Mouse (Mus musculus) small intestine, adult 2 months (tissue): Measurements from ENCODE around the gene Phactr1. TPM values are rescaled to one million over a fixed set of nuclear protein-coding genes. Genes with fewer than 3 reads are reported as not detected.
"Not testable (repeated sequence)": the region's sequence is repeated elsewhere in the genome, so short reads cannot be mapped to it uniquely, and the experiment has no call there.

Experiments
- H3K27ac ChIP-seq: fragments of 200-500 bp; 2 replicates; pipeline ENCODE4 v1.5.1; 2012; ENCODE audit warnings: low read depth, low read length, control low read depth, inconsistent platforms; ENCODE audit not compliant: insufficient read depth
- H3K27me3 ChIP-seq: fragments of 200-500 bp; 2 replicates; pipeline ENCODE4 v1.6.1; 2012; ENCODE audit warnings: mild to moderate bottlenecking, moderate library complexity, low read length, inconsistent platforms; ENCODE audit not compliant: control insufficient read depth, insufficient read depth
- H3K36me3 ChIP-seq: fragments of 200-500 bp; 2 replicates; pipeline ENCODE4 v1.6.1; 2012; ENCODE audit warnings: mild to moderate bottlenecking, low read length, control low read depth, inconsistent platforms; ENCODE audit not compliant: control insufficient read depth, insufficient read depth
- H3K4me1 ChIP-seq: fragments of 200-500 bp; 2 replicates; pipeline ENCODE4 v1.6.1; 2012; ENCODE audit warnings: low read length, inconsistent platforms, mixed read lengths; ENCODE audit not compliant: control insufficient read depth, insufficient read depth, insufficient read length
- H3K4me3 ChIP-seq: fragments of 200-500 bp; 2 replicates; pipeline ENCODE4 v1.5.1; 2012; ENCODE audit warnings: low read depth, mild to moderate bottlenecking, control low read depth, inconsistent platforms, low read length, moderate library complexity
- CTCF ChIP-seq: fragments of 200-500 bp; IDR thresholded peaks from 2 replicates; pipeline ENCODE4 v1.5.1; 2012; ENCODE audit warnings: low read depth, mild to moderate bottlenecking, control low read depth, inconsistent platforms, low read length, moderate library complexity, mixed read lengths; ENCODE audit not compliant: insufficient replicate concordance, insufficient read length; ENCODE audit errors: extremely low read depth
- POLR2A ChIP-seq: fragments of 200-500 bp; IDR thresholded peaks from 2 replicates; pipeline ENCODE4 v1.6.1; 2012; ENCODE audit warnings: low read depth, mild to moderate bottlenecking, control low read depth, inconsistent platforms, low read length, moderate library complexity
- WGBS: fragments of 180-500 bp; shearing (Covaris S2); methylation state at CpG from one replicate; pipeline ENCODE4 v1.1.7; 2018; 5-methylcytosine and 5-hydroxymethylcytosine counted together
- polyA plus RNA-seq: library from polyadenylated mRNA; depleted of rRNA; stranded (reverse); fragments of >200 nt; gene quantifications from 2 replicates; pipeline ENCODE4 v1.2.3, GENCODE M21; 2012

Gene Phactr1
- polyA plus RNA-seq, 1 experiment, result 0.43 TPM

DNA sequence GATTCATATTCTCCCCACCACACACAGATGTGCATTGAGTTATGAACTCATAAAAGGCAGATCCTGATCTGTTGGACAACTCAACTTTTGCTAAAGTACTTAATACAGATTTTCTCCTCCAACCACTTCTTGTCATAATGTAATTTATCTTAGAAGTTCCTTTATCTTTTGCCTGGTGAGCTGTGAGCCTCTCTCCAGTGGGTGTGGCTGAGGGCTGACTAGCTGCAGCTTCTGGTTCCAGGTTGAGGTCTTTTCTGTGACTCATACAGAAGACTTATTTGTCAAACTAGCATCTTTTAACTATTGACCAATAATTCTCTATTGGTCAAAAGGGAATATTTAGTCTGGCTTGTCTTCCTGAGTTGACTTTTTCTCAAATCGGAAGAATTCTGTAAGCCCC lies 257.9 kb downstream of the Phactr1 start:
- 88% methylated on average over 1 of the region's 1 CpGs for WGBS
- Histone ChIP-seq H3K27ac (no peak overlapping the region), H3K4me3 (no peak overlapping the region), H3K27me3 (no peaks in the 10 kb centered on the region; the same call in 1 of the 2 replicates), H3K4me1 (no peaks in the 10 kb centered on the region), H3K36me3 (no peaks in the 10 kb centered on the region)
- TF ChIP-seq POLR2A (no peak), CTCF (no peak)

DNA sequence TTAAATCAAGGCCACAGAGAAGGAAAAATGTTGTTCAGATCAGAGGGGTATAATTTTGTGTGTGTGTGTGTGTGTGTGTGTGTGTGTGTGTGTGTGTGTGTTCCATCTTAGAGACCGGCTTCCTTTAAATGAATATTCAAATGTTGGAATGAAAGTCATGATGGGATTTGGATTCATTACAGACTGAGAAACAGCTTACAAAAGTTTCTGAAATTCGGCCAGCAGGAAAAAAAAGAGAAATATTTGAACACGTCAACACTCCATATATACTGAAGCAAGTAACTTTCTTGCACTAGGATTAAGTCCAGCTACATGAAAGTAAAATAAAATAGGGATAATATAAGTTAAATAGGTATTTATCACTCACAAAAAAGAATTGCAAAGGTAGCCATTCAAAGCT lies 259.8 kb downstream of the Phactr1 start:
- no peak for TF ChIP-seq POLR2A
- no peak for TF ChIP-seq CTCF
- 78% methylated on average over 3 of the region's 3 CpGs for WGBS
- no peaks in the 10 kb centered on the region for H3K27me3 ChIP-seq

DNA sequence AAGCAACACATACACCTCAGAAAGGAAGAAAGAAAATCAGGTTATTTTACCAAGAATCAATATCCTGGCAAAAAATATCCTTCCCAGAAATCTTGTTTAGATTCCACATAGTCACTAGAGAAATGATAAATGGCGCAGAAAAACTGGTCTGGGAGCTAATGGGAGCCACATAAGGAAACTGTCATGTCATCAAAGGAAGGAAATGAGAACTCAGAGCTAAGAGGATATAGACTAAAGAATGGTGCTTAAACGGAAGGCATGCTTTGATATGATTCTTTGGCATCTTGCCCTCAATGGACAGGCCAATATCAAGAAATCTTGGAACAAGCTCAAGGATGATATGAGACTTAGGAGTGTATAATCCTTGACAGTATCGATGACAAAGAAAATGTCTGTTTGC lies 263.7 kb downstream of the Phactr1 start:
- Histone ChIP-seq H3K27me3 (no peaks in the 10 kb centered on the region), H3K36me3 (no peaks in the 10 kb centered on the region), H3K4me1 (no peaks in the 10 kb centered on the region), H3K27ac (no peak overlapping the region), H3K4me3 (no peak overlapping the region)
- WGBS, result 37% methylated on average over 3 of the region's 3 CpGs
- TF ChIP-seq POLR2A (no peak), CTCF (no peak)

More for the DNA sequence above, 259.8 kb downstream of the Phactr1 start:
- Histone ChIP-seq H3K4me3 (no peak overlapping the region), H3K4me1 (no peaks in the 10 kb centered on the region), H3K27ac (no peak overlapping the region), H3K36me3 (no peaks in the 10 kb centered on the region)

DNA sequence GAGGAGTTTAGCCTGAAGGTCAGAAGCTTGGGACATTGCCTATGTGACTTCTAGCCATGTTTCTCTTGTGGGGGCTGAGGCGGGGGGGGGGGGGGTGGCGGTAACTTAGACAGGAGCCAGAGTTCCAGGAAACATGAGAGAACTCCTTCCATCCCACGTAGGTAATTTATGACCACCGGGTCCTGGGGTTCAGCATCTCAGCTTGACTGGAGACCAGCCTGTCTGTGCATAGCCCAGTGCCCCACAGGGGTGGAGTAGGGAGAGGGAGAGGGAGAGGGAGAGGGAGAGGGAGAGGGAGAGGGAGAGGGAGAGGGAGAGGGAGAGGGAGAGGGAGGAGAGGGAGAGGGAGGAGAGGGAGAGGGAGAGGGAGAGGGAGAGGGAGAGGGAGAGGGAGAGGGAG lies 264.8 kb downstream of the Phactr1 start:
- not testable (repeated sequence) for H3K36me3 ChIP-seq, H3K4me1 ChIP-seq, H3K27ac ChIP-seq, H3K4me3 ChIP-seq, H3K27me3 ChIP-seq
- 33% methylated on average over 4 of the region's 4 CpGs for WGBS

DNA sequence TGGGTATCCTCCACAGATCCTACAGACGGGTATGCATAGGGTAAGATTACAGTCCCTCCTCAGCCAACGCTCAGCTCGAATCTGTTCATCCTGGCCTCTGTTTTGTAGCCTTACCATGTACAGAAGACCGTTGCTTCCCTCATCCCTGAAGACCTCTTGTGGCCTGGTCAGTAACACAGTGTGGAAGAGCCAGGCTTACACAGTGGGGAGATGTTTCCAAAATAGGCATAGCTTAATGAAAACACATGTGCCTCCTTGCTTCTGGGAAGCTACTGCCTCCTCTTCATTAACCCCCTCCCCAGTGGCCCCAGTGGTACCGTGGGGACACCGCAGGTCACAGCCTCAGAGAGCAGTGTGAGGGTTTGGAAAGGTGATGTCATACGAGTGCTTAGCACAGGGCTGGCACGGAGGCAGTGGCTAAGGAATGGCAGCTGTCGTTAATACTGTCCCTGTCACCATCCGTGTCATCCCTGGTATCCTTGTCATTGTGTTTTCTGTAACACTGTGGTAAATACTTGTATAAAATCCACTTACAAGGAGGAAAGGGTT lies 268.4 kb downstream of the Phactr1 start:
- Histone ChIP-seq H3K27ac (no peak overlapping the region), H3K27me3 (no peaks in the 10 kb centered on the region), H3K36me3 (no peaks in the 10 kb centered on the region), H3K4me1 (no peaks in the 10 kb centered on the region), H3K4me3 (no peak overlapping the region)
- TF ChIP-seq CTCF (no peak), POLR2A (no peak)
- 83% methylated on average over 10 of the region's 10 CpGs for WGBS

DNA sequence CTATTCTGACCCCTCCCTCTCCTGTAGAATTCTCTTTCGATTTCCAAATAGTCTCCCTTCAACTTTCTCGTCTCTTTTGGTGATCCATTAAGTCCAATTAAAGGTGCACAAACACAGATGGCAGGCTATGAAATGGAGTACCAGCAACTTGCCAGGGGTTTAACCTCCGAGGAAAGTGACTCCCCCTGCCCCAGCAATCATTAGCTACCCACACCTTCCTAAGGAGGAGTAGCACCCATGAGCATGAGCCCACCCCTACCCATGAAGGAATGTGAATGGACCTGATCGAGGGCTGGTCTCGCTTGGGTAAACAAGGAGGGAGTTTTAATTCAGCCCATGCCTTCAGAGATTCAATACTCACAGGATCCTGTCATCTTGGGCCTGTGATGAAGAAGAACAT lies 268.9 kb downstream of the Phactr1 start:
- no peaks in the 10 kb centered on the region for H3K36me3 ChIP-seq
- WGBS, result 50% methylated on average over 5 of the region's 5 CpGs
- no peak overlapping the region for H3K4me3 ChIP-seq
- no peaks in the 10 kb centered on the region for H3K4me1 ChIP-seq
- no peak overlapping the region for H3K27ac ChIP-seq
- TF ChIP-seq CTCF, result no peak
- TF ChIP-seq POLR2A, result no peak
- no peaks in the 10 kb centered on the region for H3K27me3 ChIP-seq

DNA sequence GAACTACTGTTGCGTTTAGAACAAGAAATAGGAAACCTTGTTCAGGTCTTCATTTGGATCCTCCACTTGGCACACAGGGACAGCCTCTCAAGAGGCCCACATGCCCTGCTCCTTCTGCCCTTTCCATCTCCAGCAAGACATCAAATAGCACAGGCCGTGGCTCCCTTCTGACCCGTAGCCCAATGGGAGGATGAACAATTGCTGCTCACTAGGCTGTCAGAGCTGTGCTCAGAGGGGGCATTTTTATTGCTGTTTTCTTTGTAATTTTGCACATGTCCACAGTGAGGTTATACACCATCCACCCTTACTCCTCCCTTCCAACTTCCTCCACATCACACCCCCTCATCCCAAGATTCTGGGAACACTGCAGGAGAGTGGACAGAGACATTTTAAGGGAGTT lies 269.6 kb downstream of the Phactr1 start:
- Histone ChIP-seq H3K4me3 (no peak overlapping the region), H3K36me3 (no peaks in the 10 kb centered on the region), H3K4me1 (no peaks in the 10 kb centered on the region), H3K27me3 (no peaks in the 10 kb centered on the region), H3K27ac (no peak overlapping the region)
- TF ChIP-seq CTCF, result no peak
- no peak for TF ChIP-seq POLR2A
- WGBS, result 80% methylated on average over 3 of the region's 3 CpGs

DNA sequence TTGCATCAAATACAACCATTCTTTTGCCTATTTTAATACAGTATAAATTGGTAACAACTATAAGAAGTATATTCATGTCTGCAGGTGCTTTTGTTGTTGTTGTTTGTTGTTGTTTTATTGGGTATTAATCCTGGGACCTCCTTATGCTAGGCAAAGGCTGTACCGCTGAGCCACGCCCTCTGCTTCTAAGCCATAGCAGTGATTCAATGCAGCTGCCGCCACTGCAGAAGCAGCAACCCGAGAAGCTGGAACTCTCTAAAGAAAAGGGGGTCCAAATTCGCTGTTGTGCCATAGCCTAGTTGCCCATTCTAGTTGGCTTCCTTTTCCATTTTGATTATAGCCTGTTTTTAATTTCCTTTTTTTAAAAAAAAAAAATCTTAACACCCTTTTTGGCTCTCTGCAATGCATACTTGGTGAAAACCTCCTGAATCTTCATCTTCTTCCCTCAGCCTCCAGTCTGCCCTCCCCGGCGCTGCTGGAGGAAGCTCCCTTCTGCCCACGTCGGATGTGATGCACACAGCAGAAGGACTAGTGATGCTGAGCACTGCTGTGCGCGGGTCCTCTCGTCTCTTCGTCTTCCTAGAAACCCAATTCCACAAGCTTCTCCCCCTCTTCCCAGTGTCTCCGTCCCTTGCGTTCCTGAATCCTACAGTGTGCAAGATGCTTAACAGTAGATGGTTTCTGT lies 271.8 kb downstream of the Phactr1 start:
- 71% methylated on average over 15 of the region's 15 CpGs for WGBS
- Histone ChIP-seq H3K4me1 (no peaks in the 10 kb centered on the region), H3K4me3 (no peak overlapping the region), H3K27ac (no peak overlapping the region), H3K36me3 (no peaks in the 10 kb centered on the region), H3K27me3 (no peaks in the 10 kb centered on the region)
- TF ChIP-seq CTCF (no peak), POLR2A (no peak)
